Mouse (Mus musculus) urinary bladder, postnatal 4 days (tissue): ENCODE data around the gene Naa80.

ENCODE experiments used
- DNase-seq, 2 experiments: peaks; one replicate each; pipeline ENCODE4 v3.0.0; 2021 to 2022; ENCODE audit warnings: low spot score in 2 of 2

The Naa80 gene

GRCm38 (mm10) chr9:107618778-107619545 lies 40.3 kb downstream of the Naa80 start:
- no peak for DNase-seq

- DNase-seq: no peak
Observed at GRCm38 (mm10) chr9:107619546-107619879, 40.8 kb downstream of the Naa80 start.

- no peak for DNase-seq
Observed at GRCm38 (mm10) chr9:107620954-107621353, 42.3 kb downstream of the Naa80 start.

- no peak for DNase-seq
Observed at GRCm38 (mm10) chr9:107624539-107624938, 45.9 kb downstream of the Naa80 start.

GRCm38 (mm10) chr9:107624951-107625350 lies 46.3 kb downstream of the Naa80 start:
- no peak for DNase-seq

- no peak for DNase-seq
Observed at GRCm38 (mm10) chr9:107625351-107626128, 46.9 kb downstream of the Naa80 start.

- DNase-seq: no peak
Observed at GRCm38 (mm10) chr9:107626158-107626843, 47.6 kb downstream of the Naa80 start.

GRCm38 (mm10) chr9:107626844-107627277 lies 48.2 kb downstream of the Naa80 start:
- DNase-seq: peak; percentile 73 to 88

GRCm38 (mm10) chr9:107627387-107628255 lies 48.9 kb downstream of the Naa80 start:
- no peak for DNase-seq

- DNase-seq: no peak
Observed at GRCm38 (mm10) chr9:107628721-107629410, 50.2 kb downstream of the Naa80 start.

- DNase-seq: no peak
Observed at GRCm38 (mm10) chr9:107629411-107629730, 50.7 kb downstream of the Naa80 start.

GRCm38 (mm10) chr9:107629901-107630425 lies 51.3 kb downstream of the Naa80 start:
- no peak for DNase-seq

- DNase-seq: no peak
Observed at GRCm38 (mm10) chr9:107630576-107630975, 51.9 kb downstream of the Naa80 start.

- no peak for DNase-seq
Observed at GRCm38 (mm10) chr9:107631311-107631826, 52.7 kb downstream of the Naa80 start.

- no peak for DNase-seq
Observed at GRCm38 (mm10) chr9:107631861-107632260, 53.2 kb downstream of the Naa80 start.

GRCm38 (mm10) chr9:107632478-107632877 lies 53.8 kb downstream of the Naa80 start:
- DNase-seq: no peak

GRCm38 (mm10) chr9:107633091-107633660 lies 54.5 kb downstream of the Naa80 start:
- DNase-seq: peak; percentile 80 to 83
